Mouse (Mus musculus) urinary bladder, adult 18-20 months (tissue): Measurements from ENCODE around the gene Tyrp1.

Experiments used
- DNase-seq, 2 experiments: peaks; one replicate each; pipeline ENCODE4 v3.0.0; 2022; ENCODE audit warnings: low spot score in 2 of 2, mixed read lengths in 2 of 2

The Tyrp1 gene

GRCm38 (mm10) chr4:80834050-80834449 is at the start of gene Tyrp1:
Tyrp1 (plus strand) TSS chr4:80834123.
- no peak for DNase-seq

DNA sequence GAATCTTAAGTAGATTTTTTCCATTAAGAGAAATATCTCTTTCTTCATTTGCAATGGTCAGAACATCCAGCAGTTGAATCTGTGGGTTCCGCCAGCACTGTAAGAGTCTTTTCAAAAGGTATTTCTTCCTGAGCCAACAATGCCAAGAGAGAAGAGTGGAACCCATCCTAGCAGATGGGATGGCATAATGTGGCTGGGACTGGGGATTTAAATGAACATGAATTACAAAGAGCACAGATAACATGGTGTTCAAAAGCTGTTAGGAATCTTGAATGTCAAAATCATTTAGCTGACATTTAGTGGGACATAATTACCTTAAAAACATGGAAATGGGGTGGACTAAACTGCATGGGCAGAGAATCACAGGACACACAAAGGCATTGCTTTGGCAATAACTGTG is 45.6 kb upstream of the Tyrp1 start:
- DNase-seq = no peak

DNA sequence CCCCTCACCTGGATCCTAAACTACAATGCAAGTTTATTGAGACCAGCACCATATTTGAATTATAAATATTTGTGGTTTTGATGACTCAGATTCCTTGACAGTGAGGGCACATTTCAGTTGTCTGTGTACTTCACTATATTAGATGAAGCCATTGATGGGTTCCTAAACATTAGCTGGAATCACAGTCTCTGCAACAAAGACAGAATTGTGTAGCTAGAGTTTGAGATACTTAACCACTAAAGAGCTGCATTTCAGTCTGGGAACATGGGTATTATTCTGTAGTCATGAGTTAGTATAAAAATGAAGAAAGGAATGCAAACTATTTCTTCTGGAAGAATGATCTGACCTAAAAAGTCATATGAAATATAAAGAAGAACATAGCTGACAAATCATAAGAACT is 14.4 kb upstream of the Tyrp1 start:
- no peak for DNase-seq

- DNase-seq = no peak
These were observed 12.0 kb upstream of the Tyrp1 start for GRCm38 (mm10) chr4:80821945-80822344.

- DNase-seq = no peak
These were observed 5.7 kb upstream of the Tyrp1 start for GRCm38 (mm10) chr4:80828232-80828631.

- no peak for DNase-seq
These were observed 5.4 kb downstream of the Tyrp1 start for GRCm38 (mm10) chr4:80839317-80839716.

DNA sequence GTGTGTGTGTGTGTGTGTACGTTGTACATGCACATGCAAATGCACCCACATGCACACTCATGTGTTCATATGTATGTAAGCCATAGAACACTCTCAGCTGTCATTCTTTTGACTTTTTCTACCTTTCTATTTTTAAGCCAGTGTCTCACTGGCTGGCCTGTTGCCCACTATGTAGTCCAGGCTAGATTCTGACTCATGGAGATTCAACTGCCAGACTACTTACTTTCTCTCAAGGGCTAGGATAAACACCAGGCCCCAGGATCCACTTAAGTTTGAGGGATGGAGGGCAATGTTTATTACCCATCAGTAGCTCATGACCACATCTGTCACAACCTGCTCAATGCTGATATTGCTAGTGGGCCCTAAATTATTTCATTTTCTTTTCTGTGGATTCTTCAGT is 8.1 kb downstream of the Tyrp1 start:
- no peak for DNase-seq

GRCm38 (mm10) chr4:80843752-80844151 is 9.8 kb downstream of the Tyrp1 start:
- DNase-seq = no peak

GRCm38 (mm10) chr4:80846052-80846451 is 12.1 kb downstream of the Tyrp1 start:
- no peak for DNase-seq

- DNase-seq = no peak
These were observed 18.9 kb downstream of the Tyrp1 start for GRCm38 (mm10) chr4:80852590-80853425.

GRCm38 (mm10) chr4:80855495-80855894 is 21.6 kb downstream of the Tyrp1 start:
- no peak for DNase-seq

DNA sequence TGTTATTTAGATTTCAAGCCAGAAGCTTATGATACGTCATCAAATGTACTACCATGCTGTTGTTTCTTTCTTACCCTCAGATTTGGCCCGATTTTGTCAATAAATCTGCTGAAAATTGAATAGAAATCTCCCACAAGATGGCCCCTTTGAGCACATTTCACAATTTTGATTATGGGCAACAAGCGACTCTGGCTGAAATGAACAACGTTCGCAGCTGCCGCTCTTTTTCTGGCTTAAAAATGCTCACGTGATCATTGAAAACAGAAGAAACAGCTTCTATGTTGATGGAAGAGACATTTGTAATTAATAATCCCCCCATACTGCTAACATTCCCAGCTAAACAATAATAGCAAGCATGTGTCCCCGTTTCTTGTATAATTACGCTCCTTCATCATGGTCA is 29.0 kb downstream of the Tyrp1 start:
- no peak for DNase-seq

- DNase-seq = no peak
These were observed 30.0 kb downstream of the Tyrp1 start for GRCm38 (mm10) chr4:80863906-80864305.

- no peak for DNase-seq
These were observed 30.6 kb downstream of the Tyrp1 start for GRCm38 (mm10) chr4:80864511-80864922.

DNA sequence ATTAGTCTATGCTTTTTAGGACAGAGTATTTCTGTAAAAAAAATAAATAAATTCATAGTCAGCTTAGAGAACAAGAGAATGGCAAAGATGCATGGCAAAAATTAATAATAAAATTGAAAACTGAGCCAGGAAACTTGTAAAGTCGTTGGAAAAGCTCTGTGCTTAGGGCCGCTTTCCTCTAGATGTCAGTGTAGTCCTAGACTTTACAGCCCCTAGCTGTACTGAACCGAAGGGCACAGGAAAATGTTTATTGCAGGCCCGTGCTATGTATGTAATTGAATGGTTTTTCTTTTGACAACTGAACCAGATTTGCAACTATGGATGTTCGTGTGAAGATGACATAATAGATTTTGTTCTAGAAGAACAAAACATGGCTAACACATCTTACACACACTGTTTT is 32.1 kb downstream of the Tyrp1 start:
- DNase-seq = no peak

- no peak for DNase-seq
These were observed 35.7 kb downstream of the Tyrp1 start for GRCm38 (mm10) chr4:80869598-80869997.

- no peak for DNase-seq
These were observed 39.1 kb downstream of the Tyrp1 start for GRCm38 (mm10) chr4:80872847-80873644.

- DNase-seq = no peak
These were observed 40.4 kb downstream of the Tyrp1 start for GRCm38 (mm10) chr4:80874121-80874859.

DNA sequence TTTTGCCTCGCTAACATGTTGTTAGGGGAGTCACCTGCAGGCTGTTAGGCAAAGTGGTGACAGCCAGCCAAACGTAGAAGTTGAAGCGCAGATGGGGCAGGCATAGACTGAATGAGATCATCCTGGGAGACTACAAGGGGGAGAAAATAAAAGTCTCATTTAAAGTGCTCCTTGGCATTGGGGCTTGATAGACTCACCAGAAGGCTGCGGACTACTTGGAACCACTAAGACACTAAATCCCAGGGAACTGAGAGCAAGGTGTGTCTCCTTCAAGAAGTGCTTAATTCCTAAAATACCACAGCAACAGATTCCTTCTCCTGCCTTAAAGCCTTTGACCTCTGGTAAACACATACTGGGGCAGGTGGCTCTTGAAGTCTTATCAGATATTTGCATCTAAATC is 41.1 kb downstream of the Tyrp1 start:
- no peak for DNase-seq

DNA sequence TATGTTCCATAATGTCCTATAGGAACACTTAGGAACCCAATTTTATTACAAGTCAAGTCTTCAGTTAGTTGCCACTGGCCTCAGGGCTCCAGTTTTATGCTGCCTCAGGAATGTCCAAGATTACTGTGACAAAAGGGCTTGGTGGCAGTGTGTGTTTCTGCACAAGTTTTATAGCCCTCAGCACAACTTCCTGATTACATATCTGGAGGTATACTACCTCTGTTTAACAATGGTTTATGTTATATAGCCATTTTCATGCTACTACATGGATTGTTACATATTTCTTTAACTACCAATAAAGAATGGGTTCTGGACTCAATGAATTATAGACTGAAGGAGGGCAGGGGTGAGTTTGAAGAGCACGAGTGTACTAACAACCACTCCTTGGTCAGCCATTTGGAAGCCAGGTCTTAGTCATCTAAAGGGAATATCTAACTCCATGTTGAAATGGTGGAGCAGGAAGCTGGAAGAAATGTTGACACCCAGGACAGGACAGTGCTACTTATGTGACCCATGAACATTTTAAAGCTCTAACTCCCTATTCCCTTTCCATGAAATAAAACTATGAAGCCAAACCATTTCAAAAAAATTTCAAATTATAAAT is 48.2 kb downstream of the Tyrp1 start:
- DNase-seq = no peak

DNA sequence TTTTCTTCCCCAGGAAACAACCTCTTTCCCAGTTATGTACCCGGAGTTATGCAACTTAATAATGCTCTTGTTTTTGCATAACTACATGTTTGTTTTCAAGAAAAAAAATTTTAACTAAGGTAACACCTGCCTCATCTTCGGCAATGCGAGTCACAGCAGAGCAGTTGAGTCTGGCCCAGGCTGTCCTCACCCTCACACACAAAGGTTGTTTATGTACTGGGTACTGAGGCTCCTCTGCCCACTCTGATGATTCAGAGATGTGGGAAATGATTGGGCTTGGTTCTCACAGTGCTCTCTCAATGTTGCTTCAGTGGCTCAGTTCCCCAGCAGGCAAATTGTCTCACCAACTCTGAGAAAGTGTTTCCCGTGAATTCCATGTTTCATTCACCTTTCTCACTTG is 52.7 kb downstream of the Tyrp1 start:
- DNase-seq = no peak

DNA sequence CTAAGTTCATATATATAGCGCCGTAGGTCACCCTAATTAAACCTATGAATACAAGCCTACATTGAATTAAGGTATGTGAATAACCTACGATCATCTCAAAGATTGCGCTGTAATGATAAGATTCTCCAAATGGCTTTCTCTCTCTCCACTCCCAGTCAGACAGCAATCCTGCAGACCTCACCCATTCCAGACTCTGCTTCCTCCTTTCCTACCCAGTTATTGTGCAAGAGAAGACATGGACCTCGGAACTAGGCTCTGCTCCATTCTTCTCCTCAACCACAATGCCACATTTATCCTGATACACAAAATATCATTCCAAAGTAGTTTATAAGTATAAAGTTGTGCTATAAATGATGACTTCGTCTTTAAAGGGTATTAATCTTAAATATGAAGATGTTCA is 57.1 kb downstream of the Tyrp1 start:
- no peak for DNase-seq
